ENCODE assay signal across 10 mouse cellular contexts in the genomic region with DNA sequence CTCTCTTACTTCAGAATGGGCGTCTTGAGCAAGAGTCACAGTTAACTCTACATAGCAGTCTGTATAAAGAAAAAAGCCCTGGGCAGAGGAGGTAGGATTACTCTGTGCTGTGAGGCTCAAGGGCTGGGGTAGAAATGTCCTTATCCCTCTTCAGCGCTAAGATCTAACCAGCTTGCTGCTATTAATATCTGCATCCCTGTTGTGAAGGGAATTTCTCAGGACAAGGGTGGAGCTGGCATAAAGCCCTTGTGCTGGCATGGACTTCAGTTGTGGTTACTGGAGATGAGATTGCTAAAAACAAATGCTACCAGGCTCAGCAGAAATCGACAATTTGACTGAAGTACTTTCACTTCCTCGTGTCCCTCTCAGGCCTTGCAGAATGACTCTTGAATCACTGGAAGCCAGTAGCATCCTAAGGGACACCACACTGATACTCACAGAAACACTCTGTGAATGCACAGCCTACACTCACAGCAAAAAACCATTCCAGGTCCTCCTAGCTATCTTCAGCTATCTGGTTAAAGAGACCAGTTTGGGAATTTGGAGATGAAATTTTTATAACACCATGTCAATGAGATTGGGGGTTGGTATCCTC.
A peak's percentile ranks its signal among the peaks of the same experiment; 100 is the strongest.
DNase-seq lines count a peak whose midpoint lies in the region; ATAC-seq and TF ChIP-seq lines count a peak whose summit lies in the region.
"Had no signal": no experiment of that assay in that cellular context is flagged by ENCODE, and none has a peak within 500 bp of the region (broad histone marks: within the 10 kb centered on the region; RNA-seq: fewer than 3 reads in every experiment).

No protein-coding gene starts in this region.

- ATAC-seq in CD4-positive, CD25-positive, alpha-beta regulatory T cell, adult 4 months: no peak
- ATAC-seq in hindbrain, embryonic 11.5 days (ENCODE audit: low FRiP score): no peak

- no peak overlapping the region for H3K4me2 ChIP-seq in hindbrain, embryonic 11.5 days (replicated peaks; ENCODE audit: low read depth, low read length)
- H3K4me2 ChIP-seq: liver, embryonic 15.5 days had no signal

- no peak overlapping the region for H3K9ac ChIP-seq in hindbrain, embryonic 11.5 days (ENCODE audit: low read depth, low read length)
- H3K9ac ChIP-seq: liver, embryonic 15.5 days had no signal

- no peak for TF ChIP-seq CTCF in cerebellum, adult 2 months (IDR thresholded peaks at IDR 0.05; ENCODE audit: borderline replicate concordance, insufficient read depth, low read depth, low read length)

- DNase-seq in left cerebral cortex, adult 18-20 months (ENCODE audit: low spot score in 2 of 2): peak; percentile 19 to 39
- no peak for DNase-seq in left cerebral cortex, adult 11 months (ENCODE audit: low spot score)
- DNase-seq in cerebellum, adult 2 months: peak; percentile 80 to 87
- DNase-seq in gastrocnemius, postnatal 25 days: peak; percentile 14
- DNase-seq in left cerebral cortex, postnatal 4 days: peak; percentile 39
- no peak for DNase-seq in hindbrain, embryonic 11.5 days (ENCODE audit: low spot score)
- no peak for DNase-seq in thymus, postnatal 14 days
- DNase-seq: adrenal gland, postnatal 36 days had no signal

- no peaks in the 10 kb centered on the region for H3K9me3 ChIP-seq in hindbrain, embryonic 11.5 days (ENCODE audit: control insufficient read depth, low read length)
- H3K9me3 ChIP-seq: liver, embryonic 15.5 days had no signal

- intact Hi-C loops in left cerebral cortex, postnatal 4 days (cut with DNase I): no loop called here

- H3K36me3 ChIP-seq in hindbrain, embryonic 11.5 days (ENCODE audit: control insufficient read depth, insufficient read depth, low read length): no peaks in the 10 kb centered on the region
- H3K36me3 ChIP-seq: liver, embryonic 15.5 days had no signal

- H3K27me3 ChIP-seq in cerebellum, adult 2 months (ENCODE audit: control insufficient read depth, insufficient read depth, low read length): no peaks in the 10 kb centered on the region
- no peaks in the 10 kb centered on the region for H3K27me3 ChIP-seq in hindbrain, embryonic 11.5 days (ENCODE audit: control insufficient read depth, insufficient read depth, low read length)
- H3K27me3 ChIP-seq: liver, embryonic 15.5 days had no signal

- 10% methylated on average over 4 of the region's 4 CpGs for WGBS in cerebellum, adult 2 months
- 77% methylated on average over 4 of the region's 4 CpGs for WGBS in hindbrain, embryonic 11.5 days

- peaks cover 8% of the 10 kb centered on the region; the same call in 1 of the 2 replicates for H3K4me1 ChIP-seq in cerebellum, adult 2 months (ENCODE audit: control insufficient read depth, insufficient read depth, low read length)
- no peaks in the 10 kb centered on the region for H3K4me1 ChIP-seq in hindbrain, embryonic 11.5 days (replicated peaks; ENCODE audit: control insufficient read depth, insufficient read depth, low read length)
- H3K4me1 ChIP-seq: liver, embryonic 15.5 days had no signal

- no peak overlapping the region for H3K27ac ChIP-seq in cerebellum, adult 2 months (ENCODE audit: insufficient read depth, low read length)
- no peak overlapping the region for H3K27ac ChIP-seq in hindbrain, embryonic 11.5 days (ENCODE audit: low read depth, low read length)
- H3K27ac ChIP-seq: liver, embryonic 15.5 days had no signal

- H3K4me3 ChIP-seq in cerebellum, adult 2 months (replicated peaks; ENCODE audit: insufficient read depth, low read depth, low read length): no peak overlapping the region
- no peak overlapping the region for H3K4me3 ChIP-seq in hindbrain, embryonic 11.5 days (ENCODE audit: low read depth, low read length)
- H3K4me3 ChIP-seq: liver, embryonic 15.5 days had no signal

- no peak for TF ChIP-seq POLR2A in cerebellum, adult 2 months (IDR thresholded peaks at IDR 0.05; ENCODE audit: borderline replicate concordance, insufficient read depth, low read length)

Comparison
In these comparisons a context has a peak if more than half of its experiments do, and no peak if none do; other contexts are left out.
1. DNase-seq: peak in left cerebral cortex, adult 18-20 months (2 of 2), cerebellum, adult 2 months (2 of 2), gastrocnemius, postnatal 25 days (single experiment) and left cerebral cortex, postnatal 4 days (single experiment); none in left cerebral cortex, adult 11 months (single experiment), hindbrain, embryonic 11.5 days (single experiment) and thymus, postnatal 14 days (single experiment).